Mouse (Mus musculus) lung, adult 2 months (tissue): Measurements from ENCODE around the gene Nek3.

ENCODE experiments used
- CTCF ChIP-seq: fragments of 200-500 bp; IDR thresholded peaks from 2 replicates; pipeline ENCODE4 v1.5.1; 2011; ENCODE audit warnings: mild to moderate bottlenecking, low read length, control low read depth; ENCODE audit not compliant: insufficient read depth
- POLR2A ChIP-seq: fragments of 200-500 bp; IDR thresholded peaks from 2 replicates; pipeline ENCODE4 v1.6.1; 2011; ENCODE audit warnings: low read depth, mild to moderate bottlenecking, control low read depth, low read length, borderline replicate concordance; ENCODE audit errors: extremely low read depth

GRCm38 (mm10) chr8:22107020-22107419 is 59.2 kb downstream of the Nek3 start:
- no peak for TF ChIP-seq POLR2A
- no peak for TF ChIP-seq CTCF
